Comparison of ENCODE assay signal across 15 mouse cellular contexts in the genomic region with DNA sequence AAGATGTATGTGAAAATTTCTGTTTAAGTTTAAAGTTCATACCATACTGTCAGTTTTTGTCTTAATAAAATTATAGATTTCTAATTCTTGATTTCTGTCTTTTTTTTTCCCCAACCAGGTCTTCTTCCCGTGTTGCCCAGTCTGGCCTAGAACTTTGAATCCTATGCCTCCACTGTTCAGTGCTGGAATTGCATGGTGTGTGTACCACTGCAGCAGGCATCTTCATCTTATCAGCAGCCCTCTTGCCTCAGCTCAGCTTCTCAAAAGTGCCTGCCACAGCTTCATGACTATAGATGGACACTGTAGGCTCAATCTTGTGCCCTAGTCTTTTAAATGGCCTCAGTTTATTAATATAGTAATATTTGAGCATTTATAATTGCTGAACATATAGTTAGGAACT. TPM values are rescaled to one million over a fixed set of nuclear protein-coding genes. Genes with fewer than 3 reads are reported as not detected.
DNase-seq lines count a peak whose midpoint lies in the region; TF ChIP-seq lines count a peak whose summit lies in the region.
"Had no signal": no experiment of that assay in that cellular context is flagged by ENCODE, and none has a peak within 500 bp of the region (broad histone marks: within the 10 kb centered on the region; RNA-seq: fewer than 3 reads in every experiment).

No protein-coding gene starts in this region.

- DNase-seq in embryo, embryonic 10.5 days (ENCODE audit: low spot score), result peak; percentile 18
- no peak for DNase-seq in embryo, embryonic 9.5 days (ENCODE audit: extremely low spot score)
- no peak for DNase-seq in layer of hippocampus, adult 2 months (ENCODE audit: low spot score in 2 of 2)
- DNase-seq in layer of hippocampus, adult 9-11 months, result no peak
- peak; percentile 29 for DNase-seq in 416B (ENCODE audit: low read depth)
- peak; percentile 49 for DNase-seq in brain, adult 2 months (ENCODE audit: low read depth, low spot score)
- no peak for DNase-seq in spleen, postnatal 14 days (ENCODE audit: low spot score in 2 of 2)
- no peak for DNase-seq in natural killer cell, adult 2 months (ENCODE audit: low spot score in 2 of 2)
- DNase-seq: B cell, adult 2 months; cerebellum, adult 9-11 months; heart, adult 18-20 months; kidney, adult 9 months; spleen, adult 18-20 months had no signal

- no peak overlapping the region for H3K4me3 ChIP-seq in layer of hippocampus, adult 2 months
- H3K4me3 ChIP-seq: forebrain, embryonic 15.5 days; limb, embryonic 12.5 days had no signal

- H3K27ac ChIP-seq in layer of hippocampus, adult 2 months, result no peak overlapping the region
- H3K27ac ChIP-seq: forebrain, embryonic 15.5 days; limb, embryonic 12.5 days had no signal

- peak; percentile 66 for TF ChIP-seq CTCF in layer of hippocampus, adult 2 months (conservative IDR thresholded peaks at IDR 0.05)

RNA-seq across cellular contexts. Expression of gene Cbx1, which starts 19.1 kb away (rescaled TPM):
- total RNA-seq in layer of hippocampus, adult 2 months (2021), result 10 to 100 TPM; 44.6 to 47.4 TPM

RNA-seq across cellular contexts. Expression of gene Nfe2l1, which starts 21.7 kb away (rescaled TPM):
- 100 to 1,000 TPM; 221 to 229 TPM for total RNA-seq in layer of hippocampus, adult 2 months (2021)

RNA-seq across cellular contexts. Expression of gene Snx11, which starts 30.7 kb away (rescaled TPM):
- total RNA-seq in layer of hippocampus, adult 2 months (2021), result 10 to 100 TPM; 52.5 to 56.7 TPM

RNA-seq across cellular contexts. Expression of gene Copz2, which starts 41.6 kb away (rescaled TPM):
- total RNA-seq in layer of hippocampus, adult 2 months (2021), result 1 to 10 TPM; 5.9 to 7.0 TPM

Comparison
In these comparisons a context has a peak if more than half of its experiments do, and no peak if none do; other contexts are left out.
1. DNase-seq: peak in embryo, embryonic 10.5 days (single experiment), 416B (single experiment) and brain, adult 2 months (single experiment); none in embryo, embryonic 9.5 days (single experiment), layer of hippocampus, adult 2 months (0 of 2), layer of hippocampus, adult 9-11 months (single experiment), spleen, postnatal 14 days (0 of 2) and natural killer cell, adult 2 months (0 of 2).